Mouse (Mus musculus) frontal cortex, postnatal 10 days (tissue): ENCODE results near the gene Magi1.

Experiments used
- DNase-seq, 2 experiments: peaks; one replicate each; pipeline ENCODE4 v3.0.0; 2022; ENCODE audit warnings: low spot score in 2 of 2, mixed read lengths in 1 of 2

Magi1 gene

DNA sequence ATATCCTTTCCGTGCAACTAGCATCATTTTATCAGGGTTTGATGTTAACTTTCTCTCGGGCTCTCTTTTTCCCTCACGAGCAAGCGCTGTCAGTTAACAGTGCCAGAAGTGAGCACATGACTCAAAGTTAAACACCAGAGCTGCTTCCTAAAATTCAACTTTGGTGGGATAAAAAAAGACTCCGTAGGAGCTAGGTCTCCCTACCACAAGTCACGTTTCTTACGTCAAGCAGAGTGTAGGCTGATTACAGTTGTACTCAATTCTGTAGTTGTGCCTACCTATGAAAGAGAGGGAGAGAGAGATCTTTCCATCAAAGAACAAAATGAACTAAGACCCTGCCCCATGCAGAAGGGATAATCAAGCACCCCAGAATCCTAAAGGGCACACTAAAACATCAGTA lies 389.8 kb downstream of the Magi1 start:
- DNase-seq, result no peak

DNA sequence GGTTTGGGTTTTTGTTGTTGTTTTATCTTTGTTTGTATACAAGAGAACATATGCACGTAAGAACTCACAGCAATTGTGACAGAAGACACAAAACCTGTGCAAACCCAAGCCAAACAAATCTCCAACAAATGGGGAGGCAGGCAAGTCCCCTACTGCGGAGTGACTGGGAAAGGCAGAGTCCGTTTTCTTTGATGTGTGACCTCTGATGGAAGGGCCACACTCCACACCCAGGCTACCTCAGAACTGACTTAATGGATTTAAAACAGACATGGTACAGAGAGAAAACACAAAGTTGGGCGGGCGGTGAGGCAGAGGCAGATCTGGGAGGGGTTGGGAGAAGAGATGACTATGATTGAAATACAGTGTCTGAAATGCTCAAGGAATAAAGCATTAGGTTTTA lies 390.8 kb downstream of the Magi1 start:
- no peak for DNase-seq

DNA sequence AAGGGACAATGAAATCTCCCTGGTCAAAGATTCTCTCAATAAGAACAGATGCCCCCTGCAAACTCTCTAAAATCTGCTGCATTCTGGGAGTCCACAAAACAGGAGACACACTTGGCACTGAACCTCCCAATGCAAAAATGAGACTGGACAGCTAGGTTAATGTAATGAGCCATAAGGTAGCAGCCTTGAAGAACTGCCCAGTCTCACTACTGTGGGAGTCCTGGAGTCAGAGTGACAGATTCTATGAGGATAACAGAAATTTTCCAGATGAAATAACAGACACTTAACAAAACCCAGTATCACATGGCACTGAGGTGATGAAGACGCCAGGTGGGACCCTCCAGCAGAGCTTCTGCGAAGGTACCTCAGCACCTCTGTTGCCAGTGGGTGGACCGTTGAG lies 393.7 kb downstream of the Magi1 start:
- no peak for DNase-seq

DNA sequence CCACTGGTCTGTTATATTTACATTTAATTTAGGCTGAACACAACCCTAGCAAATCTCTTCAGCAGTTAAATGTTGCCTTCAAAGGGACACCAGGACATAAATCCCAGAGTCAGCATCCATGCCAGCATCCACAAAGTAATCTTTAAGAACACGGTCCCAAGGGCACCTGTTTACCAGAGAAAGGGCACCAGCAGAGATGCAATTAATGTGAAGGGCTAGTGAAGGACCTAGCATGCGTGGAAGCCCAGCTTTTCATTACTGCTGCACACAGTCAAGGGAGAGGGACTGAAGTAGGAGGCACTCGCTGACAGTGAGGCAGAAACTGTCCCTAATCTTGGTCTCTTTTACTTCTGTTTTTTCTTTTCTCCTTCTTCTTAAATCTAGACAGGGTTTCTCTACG lies 406.4 kb downstream of the Magi1 start:
- DNase-seq, result no peak

DNA sequence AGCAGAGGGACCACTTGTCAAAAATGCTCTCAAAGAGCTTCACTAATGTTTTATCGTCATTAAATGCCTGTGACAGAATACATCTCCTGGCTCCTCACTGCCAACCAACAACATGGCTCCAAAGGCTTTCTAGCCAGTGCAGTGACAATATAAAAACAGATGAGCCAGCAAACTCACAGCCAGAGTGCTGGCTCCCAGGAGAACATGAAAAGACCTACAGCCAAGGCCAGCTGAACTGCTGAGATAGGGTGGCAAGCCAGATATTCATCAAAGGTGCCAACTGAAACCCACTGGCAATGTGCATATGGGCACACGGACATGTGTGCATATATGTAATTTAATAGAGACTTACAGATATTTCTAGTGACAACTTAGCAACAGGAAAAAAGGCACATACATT lies 408.8 kb downstream of the Magi1 start:
- no peak for DNase-seq

DNA sequence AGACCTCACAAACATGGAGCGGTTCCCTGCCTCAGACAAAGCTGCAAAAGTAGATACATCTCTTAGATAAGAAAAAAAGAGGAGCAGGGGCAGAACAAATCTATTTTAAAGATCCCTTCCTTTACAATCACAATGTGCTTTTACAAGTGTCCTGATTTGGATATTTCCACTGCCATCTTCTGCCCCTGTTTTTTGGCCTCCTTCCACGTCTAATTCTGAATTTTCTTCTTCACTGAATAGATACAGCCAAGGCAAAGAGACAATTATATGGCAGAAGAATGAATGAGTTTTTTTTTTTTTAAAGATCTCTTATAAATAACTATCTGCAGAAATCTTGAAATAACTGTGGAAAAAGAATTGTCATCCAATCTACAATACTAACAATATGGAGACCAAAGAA lies 409.3 kb downstream of the Magi1 start:
- DNase-seq, result no peak

DNA sequence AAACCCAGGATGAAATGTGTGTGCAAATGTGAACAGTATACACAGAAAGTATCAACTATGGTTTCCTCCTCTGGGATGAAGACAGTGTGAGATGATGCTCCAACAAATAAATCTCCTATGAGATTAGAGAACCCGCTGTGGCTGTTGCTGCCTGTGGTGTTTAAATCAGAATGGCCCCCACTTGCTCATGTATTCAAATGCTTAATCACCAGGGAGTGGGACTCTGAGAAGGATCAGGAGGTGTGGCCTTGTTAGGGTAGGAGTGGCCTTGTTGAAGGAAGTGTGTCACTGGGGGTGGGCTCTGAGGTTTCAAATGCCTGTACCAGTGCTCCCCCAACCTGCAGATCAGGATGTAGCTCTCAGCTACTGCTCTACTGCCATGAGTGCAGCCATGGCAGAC lies 410.2 kb downstream of the Magi1 start:
- no peak for DNase-seq

DNA sequence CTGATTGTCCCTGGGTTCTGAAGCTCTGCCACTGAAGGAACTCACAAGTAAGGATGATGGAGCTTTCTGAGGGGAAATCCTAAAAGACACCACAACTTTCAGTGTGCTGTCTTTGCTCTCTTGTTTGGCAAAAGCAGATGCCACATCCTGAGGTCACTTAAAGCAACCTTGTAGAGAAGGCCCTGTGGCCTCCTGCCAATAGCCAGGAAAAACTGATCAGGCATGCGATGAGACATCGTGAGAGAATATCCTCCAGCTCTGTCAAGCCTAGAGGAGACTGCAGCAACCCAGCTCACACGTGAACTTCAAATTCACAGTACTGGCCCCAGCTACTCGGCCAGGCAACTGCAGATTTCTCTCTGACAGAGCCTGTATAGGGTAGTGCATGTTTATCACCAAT lies 412.2 kb downstream of the Magi1 start:
- DNase-seq, result no peak

DNA sequence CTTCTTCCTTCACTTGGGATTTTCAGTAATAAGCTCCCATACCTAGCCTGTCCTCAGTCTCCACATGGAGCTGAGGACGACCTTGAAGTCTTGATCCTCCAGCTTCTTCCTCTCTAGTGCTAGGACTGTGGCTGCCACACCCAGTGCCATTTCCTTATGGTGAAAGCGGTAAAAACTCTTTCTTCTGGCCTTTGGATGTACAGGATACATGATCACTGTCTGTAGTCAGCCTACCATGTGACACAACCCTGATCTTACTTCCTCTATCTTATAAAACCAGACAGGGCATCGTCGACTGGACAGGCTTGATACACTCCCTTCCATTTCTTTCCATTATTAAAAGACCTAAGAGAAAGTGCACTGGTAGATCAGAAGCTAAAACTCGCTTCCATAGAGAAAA lies 413.7 kb downstream of the Magi1 start:
- DNase-seq, result no peak

DNA sequence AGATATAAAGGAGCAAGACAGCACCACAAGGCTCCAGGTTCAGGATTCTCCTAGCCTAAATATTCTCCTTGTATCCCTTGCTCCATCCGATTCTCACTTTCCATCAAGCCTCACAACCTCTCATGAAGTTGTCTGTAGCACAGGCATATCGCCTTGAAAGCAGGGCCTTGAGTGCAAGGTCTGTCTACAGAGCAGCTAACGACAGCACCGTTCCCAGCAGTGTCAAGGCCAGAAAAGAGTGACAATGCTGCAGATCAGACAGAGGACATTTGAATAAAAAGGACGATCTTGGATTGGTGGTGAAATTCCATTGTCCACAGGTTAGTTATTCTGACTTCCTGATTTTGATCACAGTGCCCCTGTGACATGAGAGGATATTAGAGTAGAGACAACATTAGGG lies 421.5 kb downstream of the Magi1 start:
- no peak for DNase-seq

DNA sequence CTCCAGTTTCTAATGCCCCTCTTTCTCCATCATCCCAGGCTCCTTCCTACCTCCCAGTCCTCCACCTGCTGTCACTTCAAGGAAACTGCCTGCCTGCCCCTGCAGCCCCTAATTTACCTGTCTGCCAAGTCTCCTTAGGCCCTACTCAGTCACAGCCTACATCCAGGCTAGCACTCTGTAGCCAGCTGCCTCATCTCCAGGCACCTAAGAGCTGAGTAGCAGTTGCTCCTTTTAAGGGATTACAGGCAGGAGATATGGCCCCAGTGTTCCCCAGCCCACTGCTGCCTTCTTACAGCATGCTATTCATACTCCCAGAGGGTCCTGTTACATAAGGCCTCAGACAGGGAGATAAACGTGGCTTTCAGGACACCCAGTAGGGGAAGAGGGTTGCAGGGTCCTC lies 426.9 kb downstream of the Magi1 start:
- DNase-seq, result no peak

DNA sequence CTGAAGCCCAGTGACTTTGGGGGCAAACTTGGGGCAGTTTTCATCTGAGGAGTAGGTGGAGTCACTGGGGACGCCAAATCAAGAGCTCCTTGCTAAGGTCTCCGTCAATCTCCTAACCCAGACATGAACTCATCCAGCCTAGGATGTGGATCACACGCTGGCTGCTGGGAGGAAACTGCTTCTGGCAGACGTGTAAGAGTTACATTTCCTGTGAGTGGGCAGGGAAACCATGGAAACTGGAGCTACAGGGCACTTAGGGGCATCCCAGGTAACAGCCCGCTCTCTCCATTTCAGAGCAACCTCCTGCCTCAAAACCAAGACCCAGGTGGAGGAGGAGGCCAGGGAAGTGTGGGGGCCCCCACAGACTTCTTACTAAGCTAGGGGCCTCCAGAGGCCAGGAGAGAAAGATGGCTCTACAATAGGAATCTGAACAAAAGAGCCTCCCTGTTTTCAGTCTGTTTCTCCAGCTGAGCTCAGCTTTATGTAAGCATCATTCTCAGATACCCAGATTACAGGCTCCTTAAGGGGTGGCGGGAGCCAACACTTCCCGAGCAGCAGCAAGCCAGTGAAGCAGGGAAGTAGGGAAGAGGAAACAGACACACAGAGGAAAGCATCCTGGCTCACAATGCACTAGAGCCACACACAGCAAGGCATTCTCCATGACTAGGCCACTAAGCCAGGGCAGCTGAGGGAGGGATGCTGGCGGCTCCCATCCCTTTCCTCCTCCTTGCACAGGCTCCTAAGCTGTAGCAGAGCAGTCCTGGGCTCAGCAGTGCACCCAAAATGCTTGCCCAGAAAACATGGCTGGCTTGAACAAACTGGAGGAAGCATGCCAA lies 427.7 kb downstream of the Magi1 start:
- peak in 1 of 2 experiments; percentile 29 for DNase-seq

DNA sequence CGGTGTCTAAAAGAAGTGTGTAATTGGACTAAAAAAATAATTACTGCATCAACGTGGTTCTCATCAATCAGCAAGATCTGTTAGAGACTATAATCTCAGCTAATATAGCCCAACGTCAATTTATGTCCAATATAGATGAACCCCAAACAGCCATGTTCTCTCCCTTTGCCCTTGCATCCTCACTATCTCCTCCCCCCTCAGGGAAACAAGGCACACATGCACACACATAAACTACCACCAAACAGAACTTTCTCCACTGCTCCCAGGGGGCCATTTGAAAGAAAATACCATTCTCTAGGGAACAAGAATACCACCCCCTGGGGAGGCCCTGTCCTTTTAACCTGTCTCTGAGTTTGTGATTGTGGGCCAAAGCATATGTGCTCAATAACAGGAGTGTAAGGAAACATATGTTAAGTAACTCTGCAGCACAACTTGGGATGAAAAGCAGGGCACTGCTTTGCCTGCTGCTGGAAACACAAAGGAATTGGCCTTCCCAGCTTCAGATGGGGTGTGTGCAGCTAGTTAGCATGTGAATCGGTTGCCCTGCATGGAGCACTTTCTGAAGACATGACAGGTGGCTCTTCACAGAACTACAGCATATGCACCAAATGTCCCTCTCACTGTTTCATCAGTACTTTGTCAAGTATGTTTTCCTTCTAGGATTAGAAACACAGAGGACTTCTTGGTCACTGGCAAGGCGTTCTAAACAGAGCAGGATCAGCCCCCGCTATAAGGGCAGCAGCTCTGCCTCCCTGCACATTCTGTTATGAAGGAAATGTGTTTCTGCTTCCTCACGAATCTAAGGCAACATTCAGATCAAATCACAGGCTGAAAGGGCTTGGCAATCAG lies 434.6 kb downstream of the Magi1 start:
- DNase-seq, result no peak

DNA sequence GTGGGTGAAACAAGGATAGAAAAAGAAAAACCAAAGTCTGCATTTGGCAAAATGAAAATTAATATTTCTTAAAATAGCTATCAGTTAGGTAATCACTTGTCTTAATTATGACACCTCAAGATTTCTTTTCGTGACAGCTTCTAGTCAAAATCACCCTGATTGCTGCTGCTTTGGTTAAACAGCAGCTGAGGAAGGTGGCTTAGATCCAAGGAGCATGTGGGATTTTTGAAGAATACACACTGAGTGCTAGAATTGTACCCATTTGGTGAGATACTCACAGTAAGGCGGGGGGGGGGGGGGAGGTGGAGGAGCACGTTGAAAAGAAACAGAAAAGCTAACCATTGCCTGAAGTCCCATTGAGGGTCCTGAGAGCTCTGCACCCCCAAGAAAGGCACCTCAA lies 438.2 kb downstream of the Magi1 start:
- DNase-seq, result no peak

DNA sequence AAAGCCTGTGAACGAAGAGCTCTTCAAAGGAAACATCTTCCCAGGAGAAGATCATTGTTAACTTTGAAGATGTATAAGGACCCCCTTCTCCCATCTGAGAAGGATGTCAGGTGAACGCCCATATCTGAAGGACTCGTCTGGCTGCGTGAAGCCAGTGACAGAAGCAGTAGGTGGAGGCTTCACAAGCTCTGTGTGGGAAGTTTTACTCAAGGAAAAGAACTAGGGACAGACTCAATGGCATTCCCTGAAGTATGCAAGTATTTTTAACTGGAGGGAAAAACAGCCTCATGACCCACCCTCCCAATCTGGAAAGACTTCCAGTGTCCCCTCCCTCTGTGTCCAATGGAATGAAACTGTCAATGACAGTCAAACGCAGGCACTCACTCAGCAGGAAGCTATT lies 438.6 kb downstream of the Magi1 start:
- DNase-seq, result no peak

DNA sequence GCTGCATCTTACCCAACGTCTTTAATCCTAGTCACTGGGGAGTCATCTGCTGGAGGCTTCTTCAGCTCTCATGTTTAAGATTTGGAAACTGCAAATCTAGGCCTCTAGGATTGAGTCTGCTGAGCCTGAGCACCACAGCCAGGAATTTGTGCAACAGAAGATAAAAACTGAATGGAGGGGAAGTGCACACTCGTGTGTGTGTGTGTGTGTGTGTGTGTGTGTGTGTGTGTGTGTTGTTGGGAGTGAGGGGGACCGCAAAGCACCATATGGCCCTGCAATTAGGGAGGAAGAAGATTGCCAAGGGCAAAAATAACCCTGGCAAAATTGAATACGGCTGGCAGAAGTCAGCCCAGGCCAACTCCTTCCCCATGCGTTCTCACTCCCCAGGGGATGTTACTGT lies 439.1 kb downstream of the Magi1 start:
- no peak for DNase-seq

DNA sequence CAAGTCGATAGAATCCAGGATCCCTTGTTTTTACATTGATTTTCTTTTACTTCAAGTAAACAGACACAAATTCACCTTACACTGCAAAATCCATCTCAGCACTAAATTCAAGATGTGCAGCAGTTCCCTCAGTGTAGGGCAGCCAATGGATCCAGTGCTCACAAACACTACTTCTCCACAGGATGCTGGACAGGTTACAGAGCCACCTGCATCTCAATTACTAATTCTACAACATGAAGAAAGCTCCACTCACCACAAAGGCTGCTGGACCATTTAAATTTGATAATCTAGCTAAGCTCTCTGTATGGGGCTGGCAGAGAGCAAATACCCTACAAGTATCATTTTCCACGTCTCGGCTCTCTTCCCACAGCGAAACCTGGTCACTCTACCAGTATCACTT lies 445.3 kb downstream of the Magi1 start:
- no peak for DNase-seq

DNA sequence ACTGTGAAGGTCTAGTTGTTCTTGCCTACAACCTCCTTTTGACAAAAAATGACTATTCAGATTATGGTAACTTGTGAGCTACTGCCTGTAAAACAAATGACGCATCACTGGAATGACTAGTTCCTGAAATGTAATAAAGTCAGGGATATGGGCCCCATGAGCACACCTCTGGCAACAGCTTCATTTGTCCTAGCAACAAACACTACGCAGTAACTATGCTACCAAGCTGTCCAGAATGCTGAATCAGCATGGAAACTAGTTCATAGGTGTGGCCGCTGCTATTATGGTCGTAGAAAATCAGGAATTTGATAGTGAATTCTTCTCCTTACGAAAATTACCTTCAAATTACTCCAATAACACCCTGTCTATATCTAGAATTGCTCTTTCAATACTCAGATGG lies 447.1 kb downstream of the Magi1 start:
- DNase-seq, result no peak

DNA sequence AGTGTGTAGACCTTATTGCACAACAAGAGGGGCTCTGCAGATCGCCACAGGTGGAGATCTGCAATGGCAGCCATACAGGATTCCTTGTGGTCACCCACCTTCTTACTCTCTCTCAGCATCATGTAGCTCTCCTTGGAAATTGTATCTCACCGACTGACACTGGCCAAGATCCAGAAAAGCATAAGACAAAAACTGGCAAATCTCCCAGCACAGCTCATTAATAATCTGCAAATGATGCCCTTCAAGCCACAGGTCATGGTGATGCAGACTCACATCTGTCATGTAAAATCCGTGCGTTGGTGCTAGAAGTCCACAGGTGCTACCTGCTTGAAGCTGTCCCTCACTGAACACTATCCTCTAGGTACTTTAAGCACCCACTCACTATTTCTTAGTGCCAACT lies 448.5 kb downstream of the Magi1 start:
- DNase-seq, result no peak

DNA sequence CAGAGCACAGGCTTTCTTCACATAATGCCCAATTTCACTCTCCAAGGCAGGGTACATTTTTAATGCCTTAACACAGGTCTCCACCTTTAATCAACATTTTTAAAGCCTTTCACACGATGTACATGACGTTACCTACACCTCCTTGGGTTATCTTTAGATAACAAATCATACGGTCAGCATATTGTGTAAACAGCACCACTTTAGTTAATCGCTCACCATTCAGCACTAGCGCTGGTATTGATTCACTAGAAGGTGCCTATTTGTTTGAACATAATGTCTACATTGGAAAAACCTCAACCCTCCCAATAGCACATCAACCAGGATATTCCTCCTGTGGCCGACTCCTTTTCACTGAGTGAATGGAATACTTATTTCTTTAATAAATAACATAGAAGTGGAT lies 455.5 kb downstream of the Magi1 start:
- DNase-seq, result no peak

DNA sequence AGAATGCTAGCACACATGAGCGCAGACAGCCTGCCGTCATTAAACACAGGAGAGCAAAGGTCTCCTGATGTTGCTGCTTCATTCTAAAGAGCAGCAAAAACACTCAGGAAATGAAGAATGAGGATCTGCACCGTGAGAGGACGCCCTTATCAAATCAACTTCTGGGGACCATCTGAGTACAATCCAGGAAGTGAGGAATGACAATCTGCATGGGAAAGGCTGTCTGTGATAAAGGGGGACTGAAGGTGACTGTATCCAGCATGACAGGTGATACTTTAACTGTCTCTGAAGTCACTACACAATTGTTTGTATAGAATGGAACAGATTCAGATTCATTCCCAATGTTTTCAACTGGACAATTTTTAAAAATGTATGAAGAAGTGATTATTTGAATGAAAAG lies 456.8 kb downstream of the Magi1 start:
- DNase-seq, result no peak

DNA sequence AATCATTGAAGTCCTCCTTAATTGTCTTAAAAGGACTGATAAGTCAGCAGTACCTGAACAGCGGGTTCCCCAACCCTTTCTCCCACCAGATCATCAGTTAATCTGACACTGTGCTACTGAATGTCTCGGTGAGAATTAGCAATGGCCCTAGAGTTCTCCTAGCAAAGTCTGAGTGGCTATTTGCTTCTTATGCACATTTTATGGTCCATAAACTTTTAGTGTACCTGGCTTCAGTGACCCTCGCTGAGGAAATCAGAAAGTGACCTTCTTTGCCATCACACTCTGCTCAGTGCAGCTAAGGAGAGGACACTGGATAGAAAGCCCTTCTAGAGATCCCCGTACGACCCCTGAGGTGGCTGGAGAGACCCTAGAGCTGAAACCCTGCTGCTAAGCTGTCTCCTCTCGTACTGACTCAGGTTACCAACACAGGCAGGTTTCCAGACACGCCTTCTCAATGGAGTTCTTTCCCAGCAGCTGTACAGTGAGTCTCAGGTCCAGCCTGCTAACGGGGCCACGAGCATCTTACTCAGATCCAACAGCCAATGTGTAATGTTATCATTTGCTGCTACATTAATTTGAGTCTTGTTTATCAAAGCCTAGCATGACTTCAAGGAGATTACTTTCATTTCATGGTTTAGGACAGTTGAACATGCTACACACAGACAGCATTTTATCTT lies 461.4 kb downstream of the Magi1 start:
- DNase-seq, result no peak

DNA sequence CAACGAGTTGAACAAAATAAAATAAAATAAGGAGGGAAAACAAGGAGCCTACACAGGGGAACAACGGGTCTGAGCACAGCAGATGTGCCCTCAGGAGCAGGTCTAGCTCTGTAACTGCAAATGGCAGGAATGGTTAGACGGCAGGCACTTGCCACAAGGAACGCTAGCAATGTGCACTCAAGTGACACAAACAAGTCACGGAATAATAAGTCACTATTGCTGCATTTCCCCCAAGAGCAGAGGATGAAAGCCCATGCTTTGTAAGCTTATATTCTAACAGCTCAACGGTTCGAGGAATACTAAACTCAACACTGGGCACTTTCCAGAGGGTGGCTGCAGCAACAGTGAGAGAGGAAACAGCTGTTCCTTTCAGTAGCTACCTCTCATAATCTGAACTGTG lies 462.2 kb downstream of the Magi1 start:
- DNase-seq, result no peak
